In genomic region chr8:116618797-116619196, GRCm38 (mm10) we compare ENCODE assay signal across 25 mouse cellular contexts.
DNase-seq lines count a peak whose midpoint lies in the region; TF ChIP-seq lines count a peak whose summit lies in the region.
"Had no signal": no experiment of that assay in that cellular context is flagged by ENCODE, and none has a peak within 500 bp of the region (broad histone marks: within the 10 kb centered on the region; RNA-seq: fewer than 3 reads in every experiment).

No protein-coding gene starts in this region.

- no peak for TF ChIP-seq CTCF in embryonic fibroblast, embryonic 13.5 days (IDR thresholded peaks at IDR 0.05; ENCODE audit: borderline replicate concordance, insufficient read depth, low read length)

- no peak for TF ChIP-seq POLR2A in embryonic fibroblast, embryonic 13.5 days (IDR thresholded peaks at IDR 0.05; ENCODE audit: low read depth, low read length)

- H3K4me1 ChIP-seq in embryonic fibroblast, embryonic 13.5 days (ENCODE audit: control insufficient read depth, insufficient read depth, low read length) = 0 out of 2 replicates have a peak, but pooled peaks cover 7% of the 10 kb centered on the region
- H3K4me1 ChIP-seq: forebrain, embryonic 10.5 days had no signal

- H3K27ac ChIP-seq in embryonic fibroblast, embryonic 13.5 days (ENCODE audit: insufficient read depth, low read length) = peak overlapping the region; percentile 29; the same call in 1 of the 2 replicates
- H3K27ac ChIP-seq: embryonic facial prominence, embryonic 12.5 days; forebrain, embryonic 10.5 days; forebrain, embryonic 15.5 days; kidney, postnatal 0 days; limb, embryonic 13.5 days; lung, embryonic 15.5 days; midbrain, embryonic 10.5 days; stomach, postnatal 0 days had no signal

- no peak overlapping the region for H3K4me3 ChIP-seq in embryonic fibroblast, embryonic 13.5 days (ENCODE audit: insufficient read depth, low read length)
- H3K4me3 ChIP-seq: embryonic facial prominence, embryonic 12.5 days; forebrain, embryonic 10.5 days; forebrain, embryonic 15.5 days; limb, embryonic 13.5 days; lung, embryonic 15.5 days; midbrain, embryonic 10.5 days had no signal

- intact Hi-C loops in left cerebral cortex, postnatal 25 days (cut with DNase I) = loop anchor here (1.0 to 5.0 kb wide), 4 partner anchors 66 to 254 kb away; partner anchors contain the start of gene Dynlrb2
- intact Hi-C loops in left cerebral cortex, postnatal 14 days (cut with DNase I) = no loop called here

- DNase-seq in frontal cortex, postnatal 36 days (ENCODE audit: low spot score in 2 of 2) = peak; percentile 16 to 40
- no peak for DNase-seq in frontal cortex, postnatal 25 days (ENCODE audit: low spot score in 2 of 2)
- peak; percentile 20 to 65 for DNase-seq in left cerebral cortex, postnatal 25 days (ENCODE audit: low spot score in 2 of 2)
- no peak for DNase-seq in left cerebral cortex, postnatal 14 days (ENCODE audit: low spot score in 2 of 2)
- peak; percentile 24 for DNase-seq in CD4-positive helper T cell, adult 2 months (ENCODE audit: low read depth, low spot score)
- DNase-seq in adrenal gland, postnatal 25 days = no peak
- no peak for DNase-seq in embryo, embryonic 10.5 days (ENCODE audit: low spot score)
- DNase-seq: adrenal gland, postnatal 36 days; cerebellum, adult 8-10 months; cerebellum, postnatal 25 days; embryo, embryonic 11 days; gastrocnemius, postnatal 10 days; kidney, adult 8-10 months; kidney, postnatal 4 days; thymus, adult 18-20 months; thymus, postnatal 25 days had no signal

Comparison
In these comparisons a context has a peak if more than half of its experiments do, and no peak if none do; other contexts are left out.
1. DNase-seq: peak in frontal cortex, postnatal 36 days (2 of 2), left cerebral cortex, postnatal 25 days (2 of 2) and CD4-positive helper T cell, adult 2 months (single experiment); none in frontal cortex, postnatal 25 days (0 of 2), left cerebral cortex, postnatal 14 days (0 of 2), adrenal gland, postnatal 25 days (single experiment) and embryo, embryonic 10.5 days (single experiment).